Mouse (Mus musculus) embryonic fibroblast, embryonic 13.5 days (primary cell): ENCODE measurements around the gene Rcor1.

Experiments
- CTCF ChIP-seq: IDR thresholded peaks from 2 replicates; pipeline ENCODE4 v1.5.1; 2011; ENCODE audit warnings: mild to moderate bottlenecking, control low read depth, low read length, moderate library complexity, borderline replicate concordance; ENCODE audit not compliant: insufficient read depth
- POLR2A ChIP-seq: IDR thresholded peaks from 2 replicates; pipeline ENCODE4 v1.6.1; 2011; ENCODE audit warnings: low read depth, mild to moderate bottlenecking, control low read depth, low read length, moderate library complexity

GRCm38 (mm10) chr12:111016807-111017206 lies 22.3 kb upstream of the Rcor1 start:
- TF ChIP-seq CTCF (no peak), POLR2A (no peak)
